Mouse (Mus musculus) T-cell, adult 2 months (primary cell): ENCODE measurements around the gene Ssbp4.

Source experiments
- DNase-seq: peaks from one replicate; pipeline ENCODE4 v3.0.0; 2022; ENCODE audit warnings: low spot score

Gene Ssbp4

GRCm38 (mm10) chr8:70608749-70609367 is at the start of gene Ssbp4:
Gene Ssbp4 (minus strand): TSS chr8:70608872.
- DNase-seq, result no peak

- DNase-seq, result no peak
Observed at GRCm38 (mm10) chr8:70657739-70658138, 49.1 kb upstream of the Ssbp4 start.

DNA sequence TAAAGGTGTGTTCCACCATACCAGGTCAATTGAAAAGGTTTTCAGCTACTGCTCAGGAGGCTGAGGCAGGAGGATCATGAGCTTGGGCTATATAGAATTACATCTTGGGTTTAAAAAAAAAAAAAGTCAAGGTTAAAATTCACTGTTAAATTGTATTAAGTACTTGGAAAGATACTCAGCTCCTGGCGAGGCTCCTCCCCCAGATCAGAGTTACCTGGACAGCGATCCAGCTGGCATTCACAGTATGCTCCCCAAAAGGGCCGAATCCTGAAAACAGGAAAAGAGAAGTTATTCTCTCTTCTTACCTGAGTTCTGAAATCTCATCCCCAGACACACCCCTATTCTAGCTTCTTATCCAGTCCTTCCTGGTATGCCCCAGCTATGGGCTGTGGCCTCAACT is 48.5 kb upstream of the Ssbp4 start:
- no peak for DNase-seq

GRCm38 (mm10) chr8:70656193-70656790 is 47.6 kb upstream of the Ssbp4 start:
- DNase-seq, result no peak

GRCm38 (mm10) chr8:70655469-70655868 is 46.8 kb upstream of the Ssbp4 start:
- no peak for DNase-seq

- no peak for DNase-seq
Observed at GRCm38 (mm10) chr8:70654121-70654520, 45.4 kb upstream of the Ssbp4 start.

DNA sequence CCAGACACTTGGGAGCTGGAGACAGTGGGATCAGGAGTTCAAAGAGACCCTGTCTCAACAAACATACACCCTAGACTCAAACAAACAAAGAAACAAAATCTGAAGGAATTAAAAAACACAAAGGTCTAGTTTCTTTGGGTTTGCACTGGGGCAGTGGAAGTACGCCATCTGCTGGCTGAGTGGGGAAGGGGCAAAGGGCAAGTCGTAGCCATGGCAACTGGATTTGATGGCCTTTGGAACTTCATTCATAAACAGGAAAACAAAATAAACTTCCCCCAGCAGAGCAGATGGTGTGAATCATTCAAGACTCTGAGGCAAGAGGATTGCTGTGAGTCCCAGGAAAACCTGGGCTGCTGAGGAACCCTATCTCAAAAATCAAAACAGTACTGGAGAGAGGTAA is 44.6 kb upstream of the Ssbp4 start:
- peak; percentile 73 for DNase-seq

DNA sequence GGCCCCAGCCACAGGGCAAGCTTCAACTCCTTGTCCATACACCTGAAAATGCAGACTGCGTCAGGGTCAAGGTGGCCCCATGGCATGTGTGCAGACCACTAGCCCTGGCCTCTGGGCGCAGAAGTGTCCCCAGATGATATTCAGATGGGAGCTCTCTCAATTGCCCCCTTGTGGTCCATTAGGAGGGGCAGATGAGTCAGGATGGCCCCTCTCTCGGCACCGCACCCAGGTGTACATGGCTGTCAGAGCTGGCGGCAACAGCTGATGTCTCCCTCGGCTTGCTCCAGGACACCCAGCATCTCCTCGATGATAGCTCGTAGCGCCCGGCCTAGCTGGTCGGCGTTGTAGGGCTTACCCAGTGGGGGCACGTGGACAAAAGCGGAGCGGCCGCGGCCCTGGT is 41.7 kb upstream of the Ssbp4 start:
- DNase-seq, result no peak

DNA sequence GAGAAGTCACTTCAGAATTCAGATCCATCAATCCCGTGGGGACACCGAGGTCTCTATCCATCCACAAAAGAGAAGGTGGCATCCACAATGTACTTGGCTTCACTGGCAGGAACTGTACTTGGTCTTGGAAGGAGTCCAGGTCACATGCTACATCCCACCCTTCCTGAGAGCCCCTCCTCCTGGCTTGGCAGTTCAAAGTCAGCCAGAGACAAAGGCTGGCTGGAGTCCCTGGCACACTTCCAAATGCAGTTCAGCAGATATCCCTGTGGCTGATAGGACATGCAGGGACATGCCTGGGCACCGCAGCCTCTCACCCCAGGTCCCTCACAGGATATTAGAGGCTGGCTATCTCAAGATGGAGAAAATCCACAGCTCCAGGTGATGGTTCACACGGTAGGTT is 40.7 kb upstream of the Ssbp4 start:
- DNase-seq, result no peak

- no peak for DNase-seq
Observed at GRCm38 (mm10) chr8:70648921-70649320, 40.2 kb upstream of the Ssbp4 start.

- no peak for DNase-seq
Observed at GRCm38 (mm10) chr8:70648164-70648442, 39.4 kb upstream of the Ssbp4 start.

GRCm38 (mm10) chr8:70647343-70648163 is 38.9 kb upstream of the Ssbp4 start:
- no peak for DNase-seq

DNA sequence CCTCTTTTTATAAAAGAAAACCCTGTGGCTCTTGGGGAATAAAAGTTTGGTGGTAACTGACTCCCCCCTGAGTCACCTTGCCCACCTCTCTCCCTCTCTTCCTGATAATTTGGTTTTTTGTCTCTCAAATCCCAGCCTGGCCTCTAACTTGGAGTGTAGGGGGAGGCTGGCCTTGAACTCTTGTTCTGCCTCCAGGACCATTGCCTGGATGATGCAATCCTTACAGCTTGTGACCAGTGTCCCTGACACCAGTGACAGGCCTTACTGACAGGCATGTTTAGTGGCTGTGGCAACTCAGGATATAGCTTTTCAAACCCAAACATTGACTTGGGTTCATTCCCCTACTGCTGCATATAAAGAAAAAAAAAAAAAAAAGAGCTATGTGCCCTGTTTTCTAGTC is 38.1 kb upstream of the Ssbp4 start:
- no peak for DNase-seq

- DNase-seq, result no peak
Observed at GRCm38 (mm10) chr8:70646369-70646768, 37.7 kb upstream of the Ssbp4 start.

DNA sequence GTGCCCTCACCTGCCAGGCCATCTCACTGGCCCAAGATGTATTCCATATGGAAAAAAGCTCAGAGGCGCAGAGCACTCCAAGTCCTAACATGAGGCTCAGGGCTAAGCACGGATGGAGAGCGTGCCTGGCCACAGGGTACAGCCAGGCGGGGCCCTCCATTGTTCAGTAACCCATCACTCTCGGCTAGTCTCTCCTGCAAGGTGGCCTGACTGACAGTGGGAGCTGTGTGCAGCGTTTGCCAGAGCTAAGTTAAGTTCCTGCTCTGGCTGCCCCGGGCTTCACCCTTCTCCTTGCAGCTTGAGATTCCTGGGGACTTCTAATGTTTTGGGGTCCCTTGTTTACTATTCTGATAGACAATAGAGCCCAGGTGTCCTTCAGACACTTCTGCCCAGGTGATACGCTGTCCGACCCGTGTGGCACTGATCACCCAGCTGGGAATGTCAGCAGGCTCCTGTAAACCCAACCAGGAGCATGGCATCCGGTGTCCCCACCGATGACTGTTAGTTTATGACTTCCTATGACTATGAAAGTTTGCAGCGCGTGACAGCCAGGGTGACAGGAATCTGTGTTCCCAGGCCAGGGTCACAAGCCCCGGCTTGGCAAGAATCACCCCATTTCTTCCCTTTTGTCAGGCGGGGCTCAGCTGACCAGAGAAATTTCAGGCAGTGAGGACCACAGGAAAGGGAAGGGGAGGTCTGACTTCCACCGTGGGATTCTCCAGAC is 37.0 kb upstream of the Ssbp4 start:
- no peak for DNase-seq

DNA sequence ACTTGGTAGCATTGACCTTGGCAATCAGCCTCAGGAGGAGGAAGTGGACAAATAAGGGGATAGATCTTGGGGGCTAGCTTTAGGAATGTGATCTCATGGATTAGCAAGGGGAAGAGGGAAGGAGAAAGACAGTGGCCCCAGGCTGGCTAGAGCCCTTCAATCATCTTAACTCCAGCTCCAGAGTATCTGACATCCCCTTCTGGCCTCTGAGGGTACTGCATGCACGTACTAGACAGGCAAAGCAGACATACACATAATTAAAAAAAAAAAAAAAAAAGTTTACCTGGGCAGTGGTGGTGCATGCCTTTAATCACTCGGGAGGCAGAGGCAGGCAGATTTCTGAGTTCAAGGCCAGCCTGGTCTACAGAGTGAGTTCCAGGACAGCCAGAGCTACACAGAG is 35.4 kb upstream of the Ssbp4 start:
- peak; percentile 28 for DNase-seq

DNA sequence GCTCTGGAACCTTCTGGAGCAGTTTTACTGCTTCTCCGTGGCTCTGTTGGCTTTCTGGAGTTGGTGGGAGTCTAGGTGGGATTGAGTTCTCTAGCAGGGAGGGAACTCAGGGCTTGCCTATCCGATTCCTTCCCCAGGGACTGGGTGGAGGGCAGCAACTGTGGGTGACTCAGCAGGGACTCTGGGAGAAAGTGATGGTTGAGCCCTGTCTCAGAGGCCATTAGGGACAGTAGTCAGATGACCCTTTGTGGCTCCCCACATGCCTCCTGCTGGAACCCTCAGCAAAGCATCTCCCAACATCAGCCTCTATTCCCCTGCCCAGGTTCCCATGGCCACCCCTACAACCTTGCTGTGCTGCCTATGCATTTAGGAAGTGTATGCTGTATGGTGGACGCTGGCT is 34.3 kb upstream of the Ssbp4 start:
- no peak for DNase-seq

- no peak for DNase-seq
Observed at GRCm38 (mm10) chr8:70638752-70639151, 30.1 kb upstream of the Ssbp4 start.

DNA sequence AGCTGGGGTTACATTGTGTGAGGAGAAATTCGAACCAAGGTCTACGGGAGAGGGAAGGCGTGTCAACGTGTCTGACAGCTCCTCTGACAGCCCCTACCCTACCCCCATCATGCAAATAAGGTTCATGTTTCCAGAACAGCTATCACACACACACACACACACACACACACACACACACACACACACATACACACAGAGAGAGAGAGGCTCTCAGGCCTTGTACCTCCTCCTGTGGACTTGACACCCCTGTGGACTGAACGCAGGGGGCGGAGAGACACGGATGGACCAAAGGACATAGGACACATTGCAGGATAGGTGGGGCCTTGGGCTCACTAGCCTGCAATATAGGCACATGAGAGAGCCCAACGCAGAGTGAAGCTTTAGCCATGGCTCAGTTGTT is 28.2 kb upstream of the Ssbp4 start:
- no peak for DNase-seq

DNA sequence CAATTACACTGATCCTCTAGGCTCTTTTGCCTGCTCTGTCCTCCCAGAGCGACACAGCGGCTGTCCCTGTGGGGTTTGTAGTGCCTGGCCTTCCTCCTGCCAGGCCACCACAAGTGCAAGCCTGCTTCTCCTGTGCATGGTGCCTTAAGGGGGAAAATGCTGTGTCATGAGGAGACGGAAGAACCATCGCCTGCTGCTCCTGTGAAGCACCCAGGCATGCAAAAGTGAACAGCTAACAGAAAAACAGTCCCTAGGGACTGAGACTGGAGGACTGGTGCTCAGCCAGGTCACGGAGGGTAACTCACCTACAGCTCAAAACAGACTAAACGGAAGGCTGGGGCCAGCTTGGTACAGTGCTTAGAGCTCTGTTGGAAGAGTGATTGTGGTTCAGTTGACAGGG is 26.9 kb upstream of the Ssbp4 start:
- DNase-seq, result no peak

DNA sequence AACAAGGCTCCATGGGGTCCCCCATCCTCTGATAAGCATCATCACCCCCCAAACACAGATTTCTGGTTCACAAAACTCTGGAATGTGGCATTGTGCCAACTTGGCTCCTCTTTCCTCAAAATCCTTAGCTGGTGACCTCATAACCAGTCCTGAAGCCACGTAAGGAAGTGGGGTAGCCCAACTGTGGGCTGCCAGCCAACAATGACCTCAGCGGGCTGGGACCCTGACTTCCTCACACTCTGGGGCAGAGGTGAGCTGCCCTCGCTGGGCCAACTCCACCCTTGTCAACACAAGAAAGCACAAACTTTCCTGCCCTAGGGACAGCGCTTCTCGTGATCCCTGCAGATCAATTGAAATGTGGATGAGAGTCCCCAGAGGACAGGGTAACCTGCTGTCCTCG is 25.4 kb upstream of the Ssbp4 start:
- no peak for DNase-seq

- no peak for DNase-seq
Observed at GRCm38 (mm10) chr8:70632346-70632892, 23.7 kb upstream of the Ssbp4 start, which contains the start of gene Gdf15. Gene Gdf15 (minus strand): TSS chr8:70632456.

- DNase-seq, result no peak
Observed at GRCm38 (mm10) chr8:70631436-70631835, 22.8 kb upstream of the Ssbp4 start.
